Mouse (Mus musculus) testis, adult 2 months (tissue): ENCODE measurements around the gene Csrnp1.

ENCODE experiments used
- CTCF ChIP-seq: fragments of 200-500 bp; IDR thresholded peaks from 2 replicates; pipeline ENCODE4 v1.5.1; 2012; ENCODE audit warnings: low read depth, mild to moderate bottlenecking, inconsistent platforms, low read length, moderate library complexity; ENCODE audit not compliant: control insufficient read depth, insufficient read depth, insufficient replicate concordance
- POLR2A ChIP-seq: fragments of 200-500 bp; IDR thresholded peaks from 2 replicates; pipeline ENCODE4 v1.6.1; 2012; ENCODE audit warnings: low read depth, mild to moderate bottlenecking, inconsistent platforms, low read length, moderate library complexity; ENCODE audit not compliant: control insufficient read depth

GRCm38 (mm10) chr9:119926497-119926896 is 58.0 kb downstream of the Csrnp1 start:
- TF ChIP-seq CTCF (no peak), POLR2A (no peak)
